Mouse (Mus musculus) megakaryocyte progenitor cell, adult 5-6 weeks (primary cell): ENCODE results near the gene H3f3a. TPM values are rescaled to one million over a fixed set of nuclear protein-coding genes. Genes with fewer than 3 reads are reported as not detected.
A peak's percentile ranks its signal among the peaks of the same experiment; 100 is the strongest.

Experiments
- ATAC-seq: replicated peaks from 2 replicates; pipeline ENCODE4 v1.8.0; 2016; ENCODE audit warnings: mild to moderate bottlenecking, moderate TSS enrichment, inconsistent platforms; ENCODE audit not compliant: poor library complexity
- total RNA-seq, 2 experiments: library from RNA; stranded (forward) in 1 of 2; stranded (reverse) in 1 of 2; fragments of 157-497, 149-512 nt in 1 of 2; fragments of 200-1000 nt in 1 of 2; gene quantifications; 2 replicates each; pipeline versions ENCODE4 v1.2.3 to v1.2.4; 2015 to 2017

Gene H3f3a
- total RNA-seq, 2 experiments from 2014 or later, result 1,724 to 1,870 TPM

DNA sequence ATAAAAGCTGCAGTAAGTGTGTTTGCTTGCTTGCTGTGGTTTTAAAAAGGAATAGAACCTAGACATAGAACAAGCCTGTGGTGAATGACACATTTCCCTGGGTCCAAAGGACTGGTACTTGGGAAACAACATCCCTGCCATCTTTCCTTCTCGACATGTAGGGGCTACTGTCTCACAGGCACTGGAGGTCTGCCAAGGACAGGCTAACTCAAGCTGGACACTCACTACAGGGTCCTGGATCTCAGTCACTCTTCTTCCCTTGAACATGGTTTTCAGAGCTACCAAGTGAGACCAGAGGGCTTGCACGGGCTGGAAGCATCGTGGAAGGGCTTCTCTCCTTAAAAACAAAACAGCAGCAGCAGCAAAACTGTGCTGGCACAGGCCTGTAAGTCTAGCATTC lies 10.0 kb upstream of the H3f3a start:
- no peak for ATAC-seq

DNA sequence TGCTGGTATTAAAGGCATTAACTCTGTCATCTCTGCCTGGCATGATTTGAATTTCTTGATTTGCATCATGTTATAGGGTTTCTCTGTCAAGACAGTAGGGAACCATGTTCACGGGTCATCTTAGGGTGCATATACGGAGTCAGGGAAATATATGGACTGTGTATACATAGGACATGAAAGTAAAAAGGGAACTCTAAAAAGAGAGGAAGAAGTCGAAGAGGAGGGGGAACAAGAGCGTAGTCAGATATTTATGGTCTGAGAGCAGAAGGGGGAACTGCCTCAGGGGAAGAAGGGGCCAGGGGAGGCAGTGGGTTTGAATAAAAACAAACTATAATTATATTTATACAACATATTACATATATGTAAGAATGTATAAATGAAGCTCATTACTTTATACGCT lies 8.5 kb upstream of the H3f3a start:
- peak; percentile 44; the same call in 1 of the 2 replicates for ATAC-seq

DNA sequence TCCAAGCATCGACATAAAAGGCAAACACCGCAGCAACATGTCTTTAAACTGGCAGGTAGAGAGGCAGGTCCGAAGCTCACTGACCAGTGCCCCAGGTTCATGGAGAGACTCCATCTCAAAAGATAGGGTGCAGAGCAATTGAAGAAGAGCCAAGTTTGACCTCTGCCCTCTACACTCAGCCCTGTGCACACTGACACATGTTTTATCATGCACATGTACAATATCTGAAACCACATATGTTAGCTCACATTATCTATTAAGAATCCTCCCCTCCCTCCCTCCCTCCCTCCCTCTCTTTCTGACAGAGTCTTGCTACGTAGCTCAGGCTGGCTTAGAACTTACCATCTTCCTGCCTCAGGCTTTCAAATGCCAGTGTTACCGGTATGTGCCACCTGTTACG lies 7.4 kb upstream of the H3f3a start:
- peak; percentile 75 for ATAC-seq

DNA sequence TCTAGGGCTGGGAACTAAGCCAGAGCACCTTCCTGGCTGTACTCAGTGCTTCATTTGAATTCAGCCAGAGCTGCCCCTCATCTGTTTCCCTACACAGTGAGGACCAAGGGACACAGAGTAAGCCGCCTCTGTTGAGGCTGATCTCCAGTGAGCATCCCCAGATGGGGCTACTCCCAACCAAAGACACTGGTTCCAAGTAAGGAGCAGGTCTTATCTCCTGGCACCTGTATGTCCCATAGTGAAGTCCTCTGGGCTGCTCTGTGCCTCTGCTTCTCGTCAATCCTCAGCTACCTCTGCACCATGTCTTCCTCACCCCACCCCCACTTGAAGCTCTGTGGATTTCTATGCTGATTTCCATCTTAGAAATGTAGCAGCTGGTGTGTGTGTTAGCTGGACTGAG lies 4.3 kb upstream of the H3f3a start:
- no peak for ATAC-seq

- ATAC-seq, result no peak
These were observed 1.8 kb upstream of the H3f3a start for GRCm38 (mm10) chr1:180815371-180816024.

GRCm38 (mm10) chr1:180813409-180813884 lies 296 bp downstream of the H3f3a start:
- peak; percentile 76 for ATAC-seq

- peak; percentile 18 for ATAC-seq
These were observed 1.0 kb downstream of the H3f3a start for GRCm38 (mm10) chr1:180812463-180813408.

DNA sequence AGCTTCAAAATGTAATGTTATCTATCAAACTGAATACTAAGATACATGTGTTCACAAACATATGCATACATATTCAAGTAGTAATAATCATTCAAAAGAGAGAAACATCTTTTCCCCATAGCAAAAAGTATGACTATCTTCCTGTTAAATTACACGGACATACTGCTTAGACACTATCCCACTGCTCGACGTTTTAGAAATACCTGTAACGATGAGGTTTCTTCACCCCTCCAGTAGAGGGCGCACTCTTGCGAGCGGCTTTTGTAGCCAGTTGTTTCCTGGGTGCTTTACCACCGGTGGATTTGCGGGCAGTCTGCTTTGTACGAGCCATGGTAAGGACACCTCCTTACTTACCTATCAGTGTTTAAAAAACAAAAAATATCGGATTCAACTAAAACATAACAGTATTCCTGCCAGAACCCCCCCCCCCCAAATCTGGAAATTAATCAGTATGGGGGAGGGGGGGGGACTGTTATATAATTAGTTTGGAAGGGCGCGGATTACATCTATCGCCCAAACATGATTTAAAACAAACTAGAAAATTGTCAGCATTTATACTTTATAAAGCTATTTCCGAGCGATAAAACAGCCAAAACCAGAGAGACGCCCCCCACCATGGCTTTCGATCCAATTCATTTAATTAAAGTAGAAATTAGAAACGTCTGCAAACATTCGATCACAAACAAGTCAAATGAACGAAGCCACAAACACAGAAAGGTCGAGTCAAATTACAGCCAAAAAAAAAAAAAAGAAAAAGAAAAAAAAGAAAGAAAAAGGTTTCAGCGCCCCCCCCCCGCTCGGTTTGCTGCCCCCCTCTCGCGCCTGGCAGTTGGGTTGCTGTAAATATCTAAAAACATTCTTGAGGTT lies 1.9 kb downstream of the H3f3a start:
- no peak for ATAC-seq

DNA sequence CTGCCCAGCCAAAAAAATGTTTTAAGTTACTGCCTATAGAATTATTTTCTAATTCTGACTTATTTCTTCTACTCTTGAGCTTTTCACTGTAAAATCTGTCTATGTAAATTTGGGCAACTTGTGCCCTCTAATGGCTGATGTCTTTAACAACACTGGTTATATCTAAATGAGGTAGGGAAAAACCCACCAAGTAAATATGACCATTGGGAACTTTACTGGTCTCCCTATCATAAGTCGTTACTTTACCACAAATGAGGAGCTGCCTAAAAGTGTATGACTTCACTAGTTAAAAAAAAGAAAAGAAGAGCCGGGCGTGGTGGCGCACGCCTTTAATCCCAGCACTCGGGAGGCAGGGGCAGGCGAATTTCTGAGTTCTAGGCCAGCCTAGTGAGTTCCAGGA lies 2.8 kb downstream of the H3f3a start:
- 0 out of 2 replicates have a peak, but pooled peaks have one; percentile 9 for ATAC-seq

GRCm38 (mm10) chr1:180808831-180809230 lies 4.9 kb downstream of the H3f3a start:
- ATAC-seq, result no peak

GRCm38 (mm10) chr1:180803881-180804280 lies 9.9 kb downstream of the H3f3a start:
- ATAC-seq, result 0 out of 2 replicates have a peak, but pooled peaks have one; percentile 29

GRCm38 (mm10) chr1:180801466-180801994 lies 12.2 kb downstream of the H3f3a start:
- ATAC-seq, result no peak

- no peak for ATAC-seq
These were observed 12.9 kb downstream of the H3f3a start for GRCm38 (mm10) chr1:180800814-180801213.

DNA sequence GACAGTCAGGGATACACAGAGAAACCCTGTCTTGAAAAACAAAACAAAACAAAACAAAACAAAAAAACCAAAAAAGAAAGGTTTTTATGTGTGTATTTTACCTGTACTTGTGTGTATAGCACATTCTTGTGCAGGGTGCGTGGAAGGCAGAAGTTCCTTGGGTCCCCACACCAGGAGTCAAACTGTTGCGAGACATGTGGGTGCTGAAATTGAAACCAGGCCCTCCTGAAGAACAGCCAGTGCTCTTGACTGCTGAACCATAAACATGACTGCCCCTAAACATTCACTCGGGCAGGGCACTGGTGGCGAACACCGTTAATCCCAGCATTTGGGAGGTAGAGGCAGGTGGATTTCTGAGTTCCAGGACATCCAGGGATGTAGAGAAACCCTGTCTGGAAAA lies 13.7 kb downstream of the H3f3a start:
- no peak for ATAC-seq

- ATAC-seq, result peak; percentile 77
These were observed 14.5 kb downstream of the H3f3a start for GRCm38 (mm10) chr1:180799253-180799652.

GRCm38 (mm10) chr1:180798660-180799059 lies 15.1 kb downstream of the H3f3a start:
- peak; percentile 6; the same call in 1 of the 2 replicates for ATAC-seq

- ATAC-seq, result peak; percentile 47
These were observed 19.6 kb downstream of the H3f3a start for GRCm38 (mm10) chr1:180794170-180794569.

DNA sequence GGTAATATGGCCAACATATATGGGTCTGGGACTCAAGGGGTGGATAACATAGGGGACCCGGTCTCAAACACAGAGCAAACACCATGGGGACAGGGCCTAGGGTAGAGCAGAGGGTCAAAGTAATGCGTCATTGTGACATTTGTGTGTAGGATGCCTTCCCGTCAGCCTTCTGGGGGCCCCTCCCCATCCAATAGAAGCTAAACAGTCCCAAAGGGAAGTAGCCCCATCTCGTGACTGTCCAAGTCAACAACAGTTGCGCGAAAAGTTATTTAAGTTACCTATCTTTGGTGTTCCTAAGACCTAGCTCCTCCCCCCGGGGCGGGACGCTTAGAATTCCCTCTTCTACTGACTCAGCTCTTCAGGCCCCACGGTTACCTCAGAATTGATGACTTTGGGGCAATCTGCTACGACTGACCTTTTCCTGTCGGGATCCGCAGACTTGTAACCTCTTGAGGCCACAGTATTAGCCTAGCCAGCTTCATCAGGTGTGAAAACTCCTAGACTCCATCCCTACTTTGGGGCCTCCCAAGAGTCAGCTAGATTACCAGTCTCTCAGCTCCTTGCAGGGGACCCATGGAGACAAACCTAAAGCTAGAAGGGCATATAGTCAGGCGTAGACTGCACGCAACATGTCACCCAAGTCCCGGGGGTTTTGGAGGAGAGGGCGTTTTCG lies 20.2 kb downstream of the H3f3a start:
- peak; percentile 77 for ATAC-seq

DNA sequence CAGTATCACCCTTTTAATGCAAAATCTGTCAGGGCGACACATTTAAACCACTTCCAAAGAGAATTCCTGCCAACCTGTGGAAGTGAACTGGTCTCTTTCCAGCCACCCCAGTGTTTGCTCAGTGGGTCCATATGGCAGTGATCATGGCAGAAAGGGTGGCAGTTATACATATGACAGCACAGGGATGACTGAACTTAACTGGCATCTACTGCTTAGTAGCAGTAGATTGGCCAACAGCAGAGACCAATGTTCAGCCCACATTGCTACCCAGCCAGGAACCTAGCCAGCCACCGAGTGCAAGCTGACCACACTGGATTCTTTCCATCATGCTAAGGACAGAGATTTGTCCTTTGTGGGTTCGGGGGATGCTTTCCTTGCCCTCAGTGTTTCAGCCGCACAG lies 20.9 kb downstream of the H3f3a start:
- ATAC-seq, result no peak
